Mouse (Mus musculus): ENCODE measurements around the gene Taok1.

GRCm38 (mm10) chr11:77490451-77490850 lies 117.2 kb downstream of the Taok1 start:
- TF ChIP-seq CTCF (IDR thresholded peaks at IDR 0.05) (no peak), EP300 (IDR thresholded peaks at IDR 0.05) (no peak)

Data from lung, postnatal 0 days (tissue).